Mouse (Mus musculus) ovary, adult 18-20 months (tissue): ENCODE data around the gene Arrdc2.
A peak's percentile ranks its signal among the peaks of the same experiment; 100 is the strongest.

Experiments used
- DNase-seq: peaks from one replicate; pipeline ENCODE4 v3.0.0; 2022; ENCODE audit warnings: low spot score, mixed read lengths

Gene Arrdc2

GRCm38 (mm10) chr8:70839408-70840351, at the start of gene Arrdc2:
Arrdc2 (minus strand) TSS chr8:70839720.
- DNase-seq = peak; percentile 100

DNA sequence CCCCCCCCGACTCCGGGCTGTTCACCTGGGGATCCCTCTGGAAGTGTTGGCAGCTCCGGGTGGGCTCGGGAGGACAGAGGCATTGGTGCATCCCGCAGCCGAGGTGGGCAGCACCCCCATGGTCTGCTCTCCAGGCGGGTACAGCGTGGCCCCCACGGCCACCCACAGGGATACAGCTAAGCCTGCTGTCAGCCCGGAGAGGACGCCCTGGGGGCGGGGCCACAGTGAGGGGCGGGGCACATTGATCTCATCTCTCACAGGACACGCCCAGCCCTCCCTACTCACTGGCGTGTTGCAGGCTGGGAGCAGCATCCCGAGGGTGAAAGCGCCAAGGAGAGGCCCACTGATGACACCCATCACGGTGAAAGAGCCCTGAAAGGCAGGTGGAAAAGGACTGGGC, 48.1 kb upstream of the Arrdc2 start:
- no peak for DNase-seq

- DNase-seq = no peak
These were observed 46.1 kb upstream of the Arrdc2 start for GRCm38 (mm10) chr8:70885612-70886011.

DNA sequence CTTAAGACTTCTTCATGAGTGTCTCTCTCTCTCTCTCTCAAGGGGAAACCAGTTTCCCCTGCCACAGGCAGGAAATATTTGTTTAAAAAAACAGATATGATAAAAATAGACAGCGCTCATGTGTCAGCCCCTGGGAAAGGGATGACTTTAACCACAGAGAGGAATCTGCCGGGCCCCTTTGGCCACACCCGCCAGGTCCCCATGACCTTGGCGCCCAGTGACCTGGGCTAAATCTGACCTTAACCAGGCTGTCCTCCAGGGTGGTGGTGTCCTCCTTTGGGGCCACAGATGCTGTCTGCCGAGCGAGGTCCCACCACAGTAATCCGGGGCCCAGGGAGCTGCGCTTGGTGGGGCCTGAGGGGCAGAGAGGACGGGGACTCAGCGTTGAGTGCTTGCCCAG, 45.2 kb upstream of the Arrdc2 start:
- DNase-seq = no peak

- DNase-seq = no peak
These were observed 44.7 kb upstream of the Arrdc2 start for GRCm38 (mm10) chr8:70884186-70884585.

GRCm38 (mm10) chr8:70880546-70880945, 41.0 kb upstream of the Arrdc2 start:
- no peak for DNase-seq

DNA sequence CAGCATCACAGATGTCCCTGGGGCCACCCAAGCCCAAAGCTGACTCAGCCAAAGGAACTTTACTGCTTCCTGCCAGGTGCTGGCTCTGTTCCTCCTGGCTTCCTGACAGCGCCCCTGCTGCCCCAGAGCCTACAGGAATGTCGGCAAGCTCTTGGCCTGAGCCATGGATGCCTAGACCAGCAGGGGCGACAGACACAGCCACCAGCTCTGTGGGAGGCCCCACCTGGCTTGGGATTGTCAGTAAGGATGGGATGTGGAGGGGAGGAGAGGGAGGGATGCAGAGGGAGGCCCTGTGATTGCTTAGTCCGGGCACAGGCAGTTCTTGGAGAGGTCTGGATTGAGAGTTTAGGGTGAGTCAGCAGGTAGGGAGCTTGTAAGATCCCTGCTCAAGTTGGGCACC, 40.6 kb upstream of the Arrdc2 start:
- DNase-seq = no peak

- no peak for DNase-seq
These were observed 40.0 kb upstream of the Arrdc2 start for GRCm38 (mm10) chr8:70879500-70879899.

- no peak for DNase-seq
These were observed 38.7 kb upstream of the Arrdc2 start for GRCm38 (mm10) chr8:70878178-70878577.

DNA sequence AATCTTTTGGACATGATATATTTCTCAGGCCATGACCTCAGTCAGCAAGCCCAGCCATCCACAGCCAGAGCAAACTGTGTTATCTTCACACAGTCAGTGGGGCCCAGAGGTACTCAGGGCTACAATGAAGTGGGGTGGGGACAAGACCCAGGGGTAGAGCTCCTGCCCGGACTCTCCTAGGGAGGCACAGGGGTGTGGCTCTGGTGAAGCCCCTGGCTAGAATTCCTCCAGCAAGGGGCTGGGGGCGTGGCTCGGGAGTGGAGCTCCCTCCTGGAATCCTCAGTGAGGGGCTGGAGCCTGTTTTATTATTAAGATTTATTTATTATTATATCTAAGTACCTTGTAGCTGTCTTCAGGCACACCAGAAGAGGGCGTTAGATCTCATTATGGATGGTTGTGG, 36.9 kb upstream of the Arrdc2 start:
- no peak for DNase-seq

GRCm38 (mm10) chr8:70874441-70874840, 34.9 kb upstream of the Arrdc2 start:
- DNase-seq = no peak

DNA sequence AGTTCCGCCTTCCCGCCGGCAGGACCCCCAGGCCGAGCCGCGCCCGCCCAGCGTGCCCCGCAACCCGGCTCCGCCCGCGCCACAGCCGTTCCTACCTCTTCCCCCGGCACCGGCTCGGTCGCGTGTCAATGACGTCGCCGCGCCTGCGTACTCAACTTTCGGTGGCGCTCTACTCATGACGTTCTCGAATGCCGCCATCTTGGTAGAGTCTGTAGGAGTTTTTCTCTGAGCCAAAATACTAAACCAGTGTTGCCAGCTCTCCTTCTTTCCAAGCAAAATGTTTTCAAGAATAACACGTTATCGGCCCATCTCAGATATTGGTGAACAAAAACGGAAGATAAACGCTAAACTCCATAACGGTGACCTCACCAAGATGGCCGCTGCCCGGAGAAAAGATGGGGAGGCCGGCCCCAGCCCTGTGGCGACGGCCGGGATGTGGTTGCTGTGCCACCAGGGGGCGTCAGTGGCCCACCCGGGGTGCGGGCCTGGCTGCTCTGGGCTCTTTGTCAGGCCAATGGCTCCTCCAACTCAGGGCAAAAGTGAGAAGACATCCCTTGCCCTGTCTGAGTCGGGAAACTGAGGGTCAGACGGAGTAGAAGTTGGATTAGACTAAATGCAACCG, 34.0 kb upstream of the Arrdc2 start, which contains the start of gene Ccdc124:
Gene Ccdc124 (minus strand): TSS at position 572 of the 622 bp plus-strand sequence.
- peak; percentile 89 for DNase-seq

- DNase-seq = no peak
These were observed 33.3 kb upstream of the Arrdc2 start for GRCm38 (mm10) chr8:70872643-70873363.

DNA sequence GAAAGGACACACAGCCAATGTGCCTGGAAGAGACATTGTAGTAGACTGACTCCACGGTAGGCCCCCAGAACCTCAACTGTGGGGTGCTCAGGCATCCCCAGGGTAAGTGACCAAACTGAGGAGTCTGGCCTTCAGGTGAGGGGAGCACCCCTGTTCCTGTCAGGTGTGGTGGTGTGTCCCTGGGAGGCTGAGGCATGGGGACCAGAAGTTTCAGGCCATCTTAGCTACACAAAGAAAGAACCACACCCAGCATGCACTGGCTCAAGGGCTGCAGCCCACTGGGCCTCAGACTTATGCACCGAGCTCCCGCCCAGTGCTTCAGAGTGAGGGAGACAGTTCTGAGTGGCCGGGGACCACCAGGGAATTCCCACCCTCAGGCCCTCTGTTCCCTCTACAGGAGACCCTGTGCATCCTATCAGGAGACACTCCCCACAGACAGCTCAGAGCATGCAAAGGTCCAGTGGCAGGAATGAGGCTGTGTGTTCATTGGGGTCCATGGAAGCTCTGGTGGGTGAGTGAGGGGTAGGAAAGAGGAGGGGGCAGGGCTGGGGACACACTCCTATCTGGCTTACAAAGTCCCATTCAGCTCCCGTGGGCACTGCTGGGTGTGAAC, 31.8 kb upstream of the Arrdc2 start:
- no peak for DNase-seq

DNA sequence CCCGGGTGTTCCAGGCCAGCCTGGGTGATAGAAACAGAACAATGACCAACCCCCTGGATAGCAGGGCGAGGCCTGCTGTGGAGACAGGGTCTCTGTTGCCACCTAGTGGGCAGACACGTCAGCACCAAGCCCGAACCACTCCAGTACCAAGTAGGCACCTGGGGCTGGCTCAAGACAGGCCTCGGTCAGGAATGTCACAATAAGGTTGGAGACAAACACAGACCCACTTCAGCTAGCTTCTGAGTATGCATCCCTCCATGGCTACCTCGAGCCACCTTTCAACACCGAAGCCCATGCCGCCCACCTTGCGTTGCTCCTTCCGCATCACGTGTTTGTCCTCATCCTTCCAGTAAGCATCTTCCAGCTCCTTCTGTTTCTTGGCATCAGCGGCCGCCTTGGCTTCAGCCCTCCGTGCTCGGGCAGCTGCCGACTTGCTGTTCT, 30.1 kb upstream of the Arrdc2 start:
- peak; percentile 62 for DNase-seq

DNA sequence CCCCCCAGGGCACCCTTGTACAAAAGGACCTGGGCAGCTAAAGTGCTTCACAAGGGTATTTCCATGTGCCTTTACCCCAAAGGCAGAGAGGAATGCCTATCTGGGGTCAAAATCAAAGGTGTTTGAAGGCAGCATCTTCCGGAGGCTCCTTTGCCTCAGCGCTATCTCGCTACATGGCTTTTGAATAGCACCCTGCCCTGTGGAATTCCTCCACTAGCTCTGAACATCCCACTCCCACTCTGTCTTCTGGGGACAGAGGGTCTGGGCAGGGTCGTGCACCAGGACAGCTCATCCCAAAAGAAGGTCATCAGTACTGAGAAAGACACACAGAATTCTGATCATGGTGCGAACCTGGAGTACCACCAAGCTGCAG, 29.7 kb upstream of the Arrdc2 start:
- no peak for DNase-seq

DNA sequence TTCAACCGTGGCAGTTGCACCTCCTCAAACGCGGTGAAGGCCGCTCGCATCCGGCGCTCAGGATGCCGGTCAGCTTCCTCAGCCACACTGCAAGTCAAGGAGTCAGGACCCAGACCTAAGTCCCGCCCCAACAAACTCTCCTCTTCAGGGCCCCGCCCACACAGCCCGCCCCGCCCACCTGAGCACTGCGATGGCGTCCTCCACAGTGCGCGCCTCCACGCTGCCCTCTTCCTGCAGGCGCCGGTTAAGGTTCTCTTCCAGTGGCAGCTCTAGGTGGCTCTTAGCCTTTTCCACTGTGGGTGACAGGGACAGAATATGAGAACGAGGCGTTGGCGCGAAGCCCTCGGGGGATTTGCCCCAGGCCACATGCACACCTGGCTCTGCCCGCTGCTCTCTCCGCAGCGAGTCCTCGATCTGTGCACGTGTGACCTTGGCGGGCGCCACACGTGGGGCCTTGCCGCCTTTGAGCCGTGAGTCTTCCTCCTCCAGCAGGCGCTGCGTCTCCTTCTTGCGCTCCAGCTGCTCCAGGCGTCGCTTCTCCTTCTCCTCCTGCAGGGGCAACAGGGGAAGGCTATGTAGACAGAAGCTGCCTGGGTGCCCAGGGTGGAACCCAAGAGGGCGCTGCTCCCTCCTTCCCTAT, 29.2 kb upstream of the Arrdc2 start:
- no peak for DNase-seq

DNA sequence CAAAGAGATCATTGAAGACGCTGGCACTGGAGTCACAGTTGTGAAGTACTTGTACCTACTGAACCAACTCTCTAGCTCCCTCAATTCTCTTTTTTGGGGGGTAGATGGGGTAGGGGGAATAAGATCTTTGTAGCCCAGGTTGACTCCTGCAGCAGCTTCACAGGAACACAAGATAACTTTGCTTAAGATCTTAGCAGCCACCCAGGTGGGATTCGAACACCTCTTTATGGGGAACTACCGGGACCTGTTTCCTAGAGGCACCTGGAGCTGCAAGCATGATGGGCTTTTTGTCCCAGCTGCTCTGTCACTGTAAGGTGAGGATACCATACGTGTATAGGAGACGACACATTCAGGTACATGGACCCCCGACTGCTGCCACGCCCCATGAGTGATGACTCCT, 27.0 kb upstream of the Arrdc2 start:
- DNase-seq = no peak

- no peak for DNase-seq
These were observed 26.5 kb upstream of the Arrdc2 start for GRCm38 (mm10) chr8:70866001-70866520.

- peak; percentile 99 for DNase-seq
These were observed 26.0 kb upstream of the Arrdc2 start for GRCm38 (mm10) chr8:70865350-70866000.

- no peak for DNase-seq
These were observed 25.2 kb upstream of the Arrdc2 start for GRCm38 (mm10) chr8:70864712-70865221.
